Mouse (Mus musculus) intestine, postnatal 0 days (tissue): Measurements from ENCODE around the gene Npb. TPM values are rescaled to one million over a fixed set of nuclear protein-coding genes. Genes with fewer than 3 reads are reported as not detected.

ENCODE experiments used
- ATAC-seq: fragments of 200-750 bp; cut with Nextera tagmentation; 2 replicates; pipeline ENCODE4 v1.8.0; 2017; ENCODE audit warnings: mild to moderate bottlenecking, moderate TSS enrichment, moderate library complexity
- H3K27ac ChIP-seq: fragments of 300-500 bp; sonication (generic); 2 replicates; pipeline ENCODE4 v1.5.1; 2014; ENCODE audit warnings: mild to moderate bottlenecking, low read depth, low read length, moderate library complexity
- H3K27me3 ChIP-seq: fragments of 300-500 bp; sonication (generic); replicated peaks from 2 replicates; pipeline ENCODE4 v1.6.1; 2014; ENCODE audit warnings: low read length, mixed read lengths; ENCODE audit not compliant: control insufficient read depth, insufficient read depth
- H3K36me3 ChIP-seq: fragments of 300-500 bp; sonication (generic); 2 replicates; pipeline ENCODE4 v1.6.1; 2014; ENCODE audit warnings: mild to moderate bottlenecking, moderate library complexity; ENCODE audit not compliant: control insufficient read depth, insufficient read depth
- H3K4me1 ChIP-seq: fragments of 300-500 bp; sonication (generic); replicated peaks from 2 replicates; pipeline ENCODE4 v1.6.1; 2014; ENCODE audit warnings: antibody characterized with exemption, low read length, mixed read lengths; ENCODE audit not compliant: control insufficient read depth, insufficient read depth
- H3K4me2 ChIP-seq: fragments of 300-500 bp; sonication (generic); replicated peaks from 2 replicates; pipeline ENCODE4 v1.6.1; 2014; ENCODE audit warnings: low read depth, mild to moderate bottlenecking, moderate library complexity
- H3K4me3 ChIP-seq: fragments of 300-500 bp; sonication (generic); 2 replicates; pipeline ENCODE4 v1.5.1; 2014; ENCODE audit warnings: low read depth, low read length
- H3K9ac ChIP-seq: fragments of 300-500 bp; sonication (generic); 2 replicates; pipeline ENCODE4 v1.6.1; 2014; ENCODE audit warnings: mild to moderate bottlenecking, low read depth, low read length
- H3K9me3 ChIP-seq: fragments of 300-500 bp; sonication (generic); 2 replicates; pipeline ENCODE4 v1.6.1; 2016; ENCODE audit warnings: mixed run types; ENCODE audit not compliant: control insufficient read depth
- CTCF ChIP-seq: sonication (generic); IDR thresholded peaks from 2 replicates; pipeline ENCODE4 v1.5.1; 2016; ENCODE audit warnings: low read depth, mild to moderate bottlenecking, control low read depth, antibody characterized with exemption, moderate library complexity
- WGBS: fragments of 180-500 bp; shearing (Covaris S2); extraction: QIAGEN DNeasy Blood & Tissue Kit; methylation state at CpG from one replicate; pipeline ENCODE4 v1.1.7; 2014; 5-methylcytosine and 5-hydroxymethylcytosine counted together
- polyA plus RNA-seq: library from polyadenylated mRNA; unstranded; fragments of >200 nt; fragmentation: Nextera tagmentation; extraction: Ambion mirVana; gene quantifications from 2 replicates; pipeline ENCODE4 v1.2.1, GENCODE M21; 2015

Npb gene
- polyA plus RNA-seq, 1 experiment from 2014 or later: 3.4 TPM

- ATAC-seq: no peak
- Histone ChIP-seq H3K27me3 (no peaks in the 10 kb centered on the region), H3K4me1 (peaks cover 14% of the 10 kb centered on the region; the same call in 1 of the 2 replicates), H3K9ac (no peak overlapping the region), H3K27ac (peak overlapping the region; percentile 57), H3K4me2 (peak overlapping the region; percentile 80; the same call in 1 of the 2 replicates), H3K9me3 (no peaks in the 10 kb centered on the region), H3K4me3 (no peak overlapping the region), H3K36me3 (peaks cover 39% of the 10 kb centered on the region)
- WGBS: 74% methylated on average over 2 of the region's 2 CpGs
- no peak for TF ChIP-seq CTCF
Measured at GRCm38 (mm10) chr11:120575046-120575445, 33.2 kb upstream of the Npb start.

- H3K4me2 ChIP-seq: peak overlapping the region; percentile 7; the same call in 1 of the 2 replicates
- H3K4me1 ChIP-seq: peaks cover 14% of the 10 kb centered on the region; the same call in 1 of the 2 replicates
- no peaks in the 10 kb centered on the region for H3K27me3 ChIP-seq
- no peaks in the 10 kb centered on the region for H3K9me3 ChIP-seq
- peaks cover 33% of the 10 kb centered on the region for H3K36me3 ChIP-seq
- H3K9ac ChIP-seq: peak overlapping the region; percentile 40
- H3K4me3 ChIP-seq: no peak overlapping the region
- ATAC-seq: no peak
- peak overlapping the region; percentile 99 for H3K27ac ChIP-seq
- no peak for TF ChIP-seq CTCF
Measured at GRCm38 (mm10) chr11:120575940-120576339, 32.3 kb upstream of the Npb start.

GRCm38 (mm10) chr11:120576365-120576981, 31.8 kb upstream of the Npb start:
- peak overlapping the region; percentile 40 for H3K9ac ChIP-seq
- WGBS: 64% methylated on average over 3 of the region's 3 CpGs
- H3K9me3 ChIP-seq: no peaks in the 10 kb centered on the region
- H3K4me3 ChIP-seq: no peak overlapping the region
- no peak for TF ChIP-seq CTCF
- H3K4me1 ChIP-seq: peaks cover 11% of the 10 kb centered on the region; the same call in 1 of the 2 replicates
- peak overlapping the region; percentile 47; the same call in 1 of the 2 replicates for H3K4me2 ChIP-seq
- H3K27ac ChIP-seq: peak overlapping the region; percentile 99
- H3K36me3 ChIP-seq: peaks cover 28% of the 10 kb centered on the region
- peak; percentile 32 for ATAC-seq
- no peaks in the 10 kb centered on the region for H3K27me3 ChIP-seq

GRCm38 (mm10) chr11:120577211-120578023, 30.9 kb upstream of the Npb start:
- peak overlapping the region; percentile 28; the same call in 1 of the 2 replicates for H3K9ac ChIP-seq
- peak overlapping the region; percentile 99 for H3K27ac ChIP-seq
- no peak for ATAC-seq
- 76% methylated on average over 7 of the region's 7 CpGs for WGBS
- peak; percentile 74 for TF ChIP-seq CTCF
- H3K9me3 ChIP-seq: no peaks in the 10 kb centered on the region
- H3K4me3 ChIP-seq: no peak overlapping the region
- H3K4me2 ChIP-seq: peak overlapping the region; percentile 47
- no peaks in the 10 kb centered on the region for H3K27me3 ChIP-seq
- peaks cover 19% of the 10 kb centered on the region; the same call in 1 of the 2 replicates for H3K4me1 ChIP-seq
- peaks cover 27% of the 10 kb centered on the region for H3K36me3 ChIP-seq

GRCm38 (mm10) chr11:120578024-120578693, 30.1 kb upstream of the Npb start:
- TF ChIP-seq CTCF: no peak
- no peak for ATAC-seq
- H3K27me3 ChIP-seq: no peaks in the 10 kb centered on the region
- 73% methylated on average over 10 of the region's 10 CpGs for WGBS
- 0 out of 2 replicates have a peak overlapping the region, but pooled peaks have one; percentile 28 for H3K9ac ChIP-seq
- no peaks in the 10 kb centered on the region for H3K9me3 ChIP-seq
- H3K4me3 ChIP-seq: no peak overlapping the region
- H3K4me1 ChIP-seq: peaks cover 22% of the 10 kb centered on the region; the same call in 1 of the 2 replicates
- peaks cover 27% of the 10 kb centered on the region for H3K36me3 ChIP-seq
- 0 out of 2 replicates have a peak overlapping the region, but pooled peaks have one; percentile 47 for H3K4me2 ChIP-seq
- H3K27ac ChIP-seq: peak overlapping the region; percentile 99

GRCm38 (mm10) chr11:120578694-120579243, 29.5 kb upstream of the Npb start:
- WGBS: 79% methylated on average over 11 of the region's 11 CpGs
- H3K4me3 ChIP-seq: no peak overlapping the region
- H3K4me2 ChIP-seq: no peak overlapping the region
- H3K9me3 ChIP-seq: no peaks in the 10 kb centered on the region
- peaks cover 27% of the 10 kb centered on the region for H3K36me3 ChIP-seq
- H3K9ac ChIP-seq: no peak overlapping the region
- H3K27ac ChIP-seq: peak overlapping the region; percentile 99
- ATAC-seq: no peak
- H3K4me1 ChIP-seq: peaks cover 22% of the 10 kb centered on the region; the same call in 1 of the 2 replicates
- TF ChIP-seq CTCF: no peak
- H3K27me3 ChIP-seq: no peaks in the 10 kb centered on the region
